Mouse (Mus musculus): ENCODE results near the gene Tead4. TPM values are rescaled to one million over a fixed set of nuclear protein-coding genes. Genes with fewer than 3 reads are reported as not detected.
A peak's percentile ranks its signal among the peaks of the same experiment; 100 is the strongest.
"Not testable (repeated sequence)": the region's sequence is repeated elsewhere in the genome, so short reads cannot be mapped to it uniquely, and the experiment has no call there.

The Tead4 gene
- total and polyA plus RNA-seq, 2 experiments, result 0.18 to 0.39 TPM

- Histone ChIP-seq H3K36me3 (ENCODE audit: control insufficient read depth, insufficient read depth, low read length) (no peaks in the 10 kb centered on the region), H3K4me3 (ENCODE audit: insufficient read depth, low read depth, low read length) (no peak overlapping the region), H3K4me1 (ENCODE audit: control insufficient read depth, insufficient read depth, low read length) (no peaks in the 10 kb centered on the region), H3K27ac (replicated peaks; ENCODE audit: insufficient read depth, low read depth, low read length) (no peak overlapping the region), H3K9ac (ENCODE audit: low read depth, low read length) (no peak overlapping the region), H3K79me2 (ENCODE audit: control insufficient read depth, insufficient read depth, low read length) (no peaks in the 10 kb centered on the region), H3K27me3 (ENCODE audit: control insufficient read depth, insufficient read depth, low read length) (no peaks in the 10 kb centered on the region)
- no peak for DNase-seq (ENCODE audit: extremely low read depth, low read depth, low spot score)
- TF ChIP-seq POLR2A (IDR thresholded peaks at IDR 0.05; ENCODE audit: extremely low read depth, insufficient read depth, low read length), result no peak
- no peak for TF ChIP-seq CTCF (IDR thresholded peaks at IDR 0.05; ENCODE audit: low read depth, low read length)
These were observed 77.5 kb downstream of the Tead4 start for GRCm38 (mm10) chr6:128223159-128223558.

DNA sequence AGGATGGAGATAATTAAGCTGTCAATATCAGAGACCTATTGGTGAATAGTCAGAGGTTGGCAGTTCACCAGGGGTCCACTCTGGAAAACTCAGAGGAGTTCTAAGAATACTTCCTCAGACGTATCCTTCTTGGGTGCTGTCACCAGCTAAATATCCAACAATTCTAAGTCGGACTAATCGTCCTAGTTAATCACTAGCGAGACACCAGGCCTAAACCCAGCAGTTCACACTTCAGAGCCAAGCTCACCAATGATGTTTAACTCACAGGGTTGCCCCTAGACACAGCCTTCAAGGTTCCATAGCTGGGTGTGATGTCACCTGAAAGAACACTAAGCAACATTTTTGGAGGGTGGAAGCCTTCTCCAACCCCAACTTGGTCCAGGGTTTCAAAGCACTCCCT, 85.6 kb downstream of the Tead4 start:
- 92% methylated on average over 4 of the region's 4 CpGs for WGBS
- not testable (repeated sequence) for H3K27ac ChIP-seq (replicated peaks; ENCODE audit: insufficient read depth, low read depth, low read length); H3K36me3 ChIP-seq (ENCODE audit: control insufficient read depth, insufficient read depth, low read length); DNase-seq (ENCODE audit: extremely low read depth, low read depth, low spot score); H3K79me2 ChIP-seq (ENCODE audit: control insufficient read depth, insufficient read depth, low read length); H3K9ac ChIP-seq (ENCODE audit: low read depth, low read length); H3K4me3 ChIP-seq (ENCODE audit: insufficient read depth, low read depth, low read length); H3K27me3 ChIP-seq (ENCODE audit: control insufficient read depth, insufficient read depth, low read length); H3K4me1 ChIP-seq (ENCODE audit: control insufficient read depth, insufficient read depth, low read length)

DNA sequence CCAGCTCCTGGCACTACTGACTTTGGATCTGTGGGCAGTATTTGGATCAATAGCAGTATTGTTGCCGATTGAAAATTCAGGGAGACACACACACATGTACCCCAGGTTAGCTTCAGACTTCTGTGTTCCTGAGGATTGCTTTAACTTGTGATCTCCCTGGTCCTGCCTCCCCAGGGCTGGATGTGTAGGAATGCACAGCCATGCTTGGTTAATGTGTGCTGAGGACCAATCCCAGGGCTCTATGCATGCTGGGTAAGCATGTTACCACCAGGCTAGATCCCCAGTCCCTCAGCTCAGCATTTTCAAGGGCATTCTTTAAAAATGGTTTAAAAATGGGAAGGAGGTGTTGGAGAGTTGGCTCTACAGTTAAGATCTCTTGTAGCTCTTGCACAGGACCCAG, 91.4 kb downstream of the Tead4 start:
- H3K4me1 ChIP-seq (ENCODE audit: control insufficient read depth, insufficient read depth, low read length); H3K27ac ChIP-seq (replicated peaks; ENCODE audit: insufficient read depth, low read depth, low read length); H3K79me2 ChIP-seq (ENCODE audit: control insufficient read depth, insufficient read depth, low read length); H3K36me3 ChIP-seq (ENCODE audit: control insufficient read depth, insufficient read depth, low read length); H3K4me3 ChIP-seq (ENCODE audit: insufficient read depth, low read depth, low read length); DNase-seq (ENCODE audit: extremely low read depth, low read depth, low spot score); H3K9ac ChIP-seq (ENCODE audit: low read depth, low read length); H3K27me3 ChIP-seq (ENCODE audit: control insufficient read depth, insufficient read depth, low read length): not testable (repeated sequence)
- 88% methylated on average over 1 of the region's 1 CpGs for WGBS

- no peak for TF ChIP-seq CTCF (IDR thresholded peaks at IDR 0.05; ENCODE audit: low read depth, low read length)
- no peak for TF ChIP-seq POLR2A (IDR thresholded peaks at IDR 0.05; ENCODE audit: extremely low read depth, insufficient read depth, low read length)
- H3K9ac ChIP-seq (ENCODE audit: low read depth, low read length), result no peak overlapping the region
- H3K4me1 ChIP-seq (ENCODE audit: control insufficient read depth, insufficient read depth, low read length), result no peaks in the 10 kb centered on the region
- no peak overlapping the region for H3K4me3 ChIP-seq (ENCODE audit: insufficient read depth, low read depth, low read length)
- 89% methylated on average over 8 of the region's 8 CpGs for WGBS
- no peaks in the 10 kb centered on the region for H3K36me3 ChIP-seq (ENCODE audit: control insufficient read depth, insufficient read depth, low read length)
- no peaks in the 10 kb centered on the region for H3K27me3 ChIP-seq (ENCODE audit: control insufficient read depth, insufficient read depth, low read length)
- no peak overlapping the region for H3K27ac ChIP-seq (replicated peaks; ENCODE audit: insufficient read depth, low read depth, low read length)
- DNase-seq (ENCODE audit: extremely low read depth, low read depth, low spot score), result no peak
- H3K79me2 ChIP-seq (ENCODE audit: control insufficient read depth, insufficient read depth, low read length), result no peaks in the 10 kb centered on the region
These were observed 92.0 kb downstream of the Tead4 start for GRCm38 (mm10) chr6:128208491-128209170.

GRCm38 (mm10) chr6:128203557-128203956, 97.1 kb downstream of the Tead4 start:
- Histone ChIP-seq H3K27ac (replicated peaks; ENCODE audit: insufficient read depth, low read depth, low read length) (no peak overlapping the region), H3K4me1 (ENCODE audit: control insufficient read depth, insufficient read depth, low read length) (peaks cover 3% of the 10 kb centered on the region; the same call in 1 of the 2 replicates), H3K4me3 (ENCODE audit: insufficient read depth, low read depth, low read length) (no peak overlapping the region), H3K36me3 (ENCODE audit: control insufficient read depth, insufficient read depth, low read length) (no peaks in the 10 kb centered on the region), H3K9ac (ENCODE audit: low read depth, low read length) (no peak overlapping the region), H3K79me2 (ENCODE audit: control insufficient read depth, insufficient read depth, low read length) (no peaks in the 10 kb centered on the region), H3K27me3 (ENCODE audit: control insufficient read depth, insufficient read depth, low read length) (no peaks in the 10 kb centered on the region)
- DNase-seq (ENCODE audit: extremely low read depth, low read depth, low spot score), result no peak
- TF ChIP-seq CTCF (IDR thresholded peaks at IDR 0.05; ENCODE audit: low read depth, low read length) (no peak), POLR2A (IDR thresholded peaks at IDR 0.05; ENCODE audit: extremely low read depth, insufficient read depth, low read length) (no peak)
- WGBS, result 72% methylated on average over 1 of the region's 1 CpGs

GRCm38 (mm10) chr6:128200847-128201640, 99.6 kb downstream of the Tead4 start:
- DNase-seq (ENCODE audit: extremely low read depth, low read depth, low spot score), result peak; percentile 42
- H3K27me3 ChIP-seq (ENCODE audit: control insufficient read depth, insufficient read depth, low read length), result no peaks in the 10 kb centered on the region
- no peaks in the 10 kb centered on the region for H3K79me2 ChIP-seq (ENCODE audit: control insufficient read depth, insufficient read depth, low read length)
- no peak overlapping the region for H3K27ac ChIP-seq (replicated peaks; ENCODE audit: insufficient read depth, low read depth, low read length)
- H3K36me3 ChIP-seq (ENCODE audit: control insufficient read depth, insufficient read depth, low read length), result no peaks in the 10 kb centered on the region
- H3K9ac ChIP-seq (ENCODE audit: low read depth, low read length), result peak overlapping the region; percentile 13; the same call in 1 of the 2 replicates
- peak overlapping the region; percentile 28 for H3K4me3 ChIP-seq (ENCODE audit: insufficient read depth, low read depth, low read length)
- 3% methylated on average over 20 of the region's 20 CpGs for WGBS
- TF ChIP-seq CTCF (IDR thresholded peaks at IDR 0.05; ENCODE audit: low read depth, low read length), result peak; percentile 53; the same call in 1 of the 2 replicates
- TF ChIP-seq POLR2A (IDR thresholded peaks at IDR 0.05; ENCODE audit: extremely low read depth, insufficient read depth, low read length), result peak; percentile 51; the same call in 1 of the 2 replicates
- peaks cover 3% of the 10 kb centered on the region; the same call in 1 of the 2 replicates for H3K4me1 ChIP-seq (ENCODE audit: control insufficient read depth, insufficient read depth, low read length)
